Mouse (Mus musculus) neural tube, embryonic 12.5 days (tissue): ENCODE data around the gene Dynll1. TPM values are rescaled to one million over a fixed set of nuclear protein-coding genes. Genes with fewer than 3 reads are reported as not detected.

Experiments used
- ATAC-seq: fragments of 200-750 bp; cut with Nextera tagmentation; 2 replicates; pipeline ENCODE4 v1.8.0; 2017; ENCODE audit warnings: low read depth, mild to moderate bottlenecking, moderate TSS enrichment, moderate library complexity; ENCODE audit not compliant: low FRiP score
- H3K27ac ChIP-seq: fragments of 300-500 bp; sonication (generic); 2 replicates; pipeline ENCODE4 v1.5.1; 2016
- H3K27me3 ChIP-seq: fragments of 300-500 bp; sonication (generic); replicated peaks from 2 replicates; pipeline ENCODE4 v1.6.1; 2016; ENCODE audit warnings: mild to moderate bottlenecking
- H3K36me3 ChIP-seq: fragments of 300-500 bp; sonication (generic); 2 replicates; pipeline ENCODE4 v1.6.1; 2016; ENCODE audit warnings: mild to moderate bottlenecking
- H3K4me1 ChIP-seq: fragments of 300-500 bp; sonication (generic); 2 replicates; pipeline ENCODE4 v1.6.1; 2016
- H3K4me2 ChIP-seq: fragments of 300-500 bp; sonication (generic); replicated peaks from 2 replicates; pipeline ENCODE4 v1.6.1; 2016; ENCODE audit warnings: mild to moderate bottlenecking
- H3K4me3 ChIP-seq: fragments of 300-500 bp; sonication (generic); 2 replicates; pipeline ENCODE4 v1.5.1; 2016
- H3K9ac ChIP-seq: fragments of 300-500 bp; sonication (generic); 2 replicates; pipeline ENCODE4 v1.6.1; 2016; ENCODE audit warnings: mild to moderate bottlenecking
- H3K9me3 ChIP-seq: fragments of 300-500 bp; sonication (generic); 2 replicates; pipeline ENCODE4 v1.6.1; 2016; ENCODE audit warnings: mild to moderate bottlenecking
- WGBS: fragments of 180-500 bp; shearing (Covaris S2); methylation state at CpG from one replicate; pipeline ENCODE4 v1.1.7; 2016; 5-methylcytosine and 5-hydroxymethylcytosine counted together
- polyA plus RNA-seq: library from polyadenylated mRNA; unstranded; fragments of >200 nt; fragmentation: Nextera tagmentation; extraction: Ambion mirVana; gene quantifications from 2 replicates; pipeline ENCODE4 v1.2.1, GENCODE M21; 2016

Gene Dynll1
- 1,356 and 1,433 TPM in 2 replicates for polyA plus RNA-seq

GRCm38 (mm10) chr5:115300792-115301614 is at the start of gene Dynll1:
TSS of gene Dynll1 (minus strand) at chr5:115300999.
- Histone ChIP-seq H3K4me3 (peak within 1 kb of the TSS; percentile 94), H3K36me3 (peaks cover 29% of the 10 kb centered on the region), H3K9me3 (no peaks in the 10 kb centered on the region), H3K4me2 (peak within 1 kb of the TSS; percentile 63), H3K9ac (peak within 1 kb of the TSS; percentile 89), H3K27me3 (no peaks in the 10 kb centered on the region), H3K4me1 (peaks cover 22% of the 10 kb centered on the region), H3K27ac (peak within 1 kb of the TSS; percentile 86)
- peak; percentile 97 for ATAC-seq
- WGBS = under 1% methylated on average over 66 of the region's 66 CpGs

- H3K36me3 ChIP-seq = peaks cover 21% of the 10 kb centered on the region
- peak overlapping the region; percentile 95 for H3K4me2 ChIP-seq
- H3K4me3 ChIP-seq = peak overlapping the region; percentile 98
- WGBS = 1% methylated on average over 18 of the region's 18 CpGs
- no peaks in the 10 kb centered on the region for H3K27me3 ChIP-seq
- peak overlapping the region; percentile 70 for H3K9ac ChIP-seq
- H3K9me3 ChIP-seq = no peaks in the 10 kb centered on the region
- H3K4me1 ChIP-seq = peaks cover 12% of the 10 kb centered on the region
- ATAC-seq = peak; percentile 22; the same call in 1 of the 2 replicates
- peak overlapping the region; percentile 37; the same call in 1 of the 2 replicates for H3K27ac ChIP-seq
Observed at GRCm38 (mm10) chr5:115349225-115349555, 48.4 kb upstream of the Dynll1 start.

- WGBS = under 1% methylated on average over 73 of the region's 74 CpGs
- H3K9me3 ChIP-seq = no peaks in the 10 kb centered on the region
- H3K36me3 ChIP-seq = peaks cover 26% of the 10 kb centered on the region
- H3K4me3 ChIP-seq = peak within 1 kb of the TSS; percentile 98
- peaks cover 12% of the 10 kb centered on the region for H3K4me1 ChIP-seq
- no peaks in the 10 kb centered on the region for H3K27me3 ChIP-seq
- peak within 1 kb of the TSS; percentile 95 for H3K4me2 ChIP-seq
- H3K9ac ChIP-seq = peak within 1 kb of the TSS; percentile 89
- H3K27ac ChIP-seq = peak within 1 kb of the TSS; percentile 37; the same call in 1 of the 2 replicates
- ATAC-seq = peak; percentile 91
Observed at GRCm38 (mm10) chr5:115348546-115349224, 47.9 kb upstream of the Dynll1 start, which contains the start of gene Cox6a1. TSS of gene Cox6a1 (minus strand) at chr5:115348981.

GRCm38 (mm10) chr5:115347564-115347963 is 46.8 kb upstream of the Dynll1 start:
- Histone ChIP-seq H3K9me3 (no peaks in the 10 kb centered on the region), H3K4me2 (peak overlapping the region; percentile 95), H3K27ac (no peak overlapping the region), H3K9ac (0 out of 2 replicates have a peak overlapping the region, but pooled peaks have one; percentile 26), H3K4me1 (peaks cover 12% of the 10 kb centered on the region), H3K27me3 (no peaks in the 10 kb centered on the region), H3K36me3 (peaks cover 37% of the 10 kb centered on the region), H3K4me3 (peak overlapping the region; percentile 98)
- ATAC-seq = no peak
- 4% methylated on average over 5 of the region's 5 CpGs for WGBS

- peak overlapping the region; percentile 78 for H3K4me3 ChIP-seq
- no peaks in the 10 kb centered on the region for H3K9me3 ChIP-seq
- H3K27me3 ChIP-seq = no peaks in the 10 kb centered on the region
- WGBS = 12% methylated on average over 36 of the region's 36 CpGs
- H3K36me3 ChIP-seq = peaks cover 51% of the 10 kb centered on the region
- peak overlapping the region; percentile 76 for H3K9ac ChIP-seq
- H3K4me1 ChIP-seq = peaks cover 18% of the 10 kb centered on the region
- ATAC-seq = 0 out of 2 replicates have a peak, but pooled peaks have one; percentile 25
- peak overlapping the region; percentile 61 for H3K4me2 ChIP-seq
- H3K27ac ChIP-seq = 0 out of 2 replicates have a peak overlapping the region, but pooled peaks have one; percentile 57
Observed at GRCm38 (mm10) chr5:115341314-115342165, 40.7 kb upstream of the Dynll1 start.

- Histone ChIP-seq H3K4me3 (peak within 1 kb of the TSS; percentile 78), H3K4me2 (peak within 1 kb of the TSS; percentile 61), H3K36me3 (peaks cover 53% of the 10 kb centered on the region), H3K27me3 (no peaks in the 10 kb centered on the region), H3K9ac (peak within 1 kb of the TSS; percentile 76), H3K9me3 (no peaks in the 10 kb centered on the region), H3K4me1 (peaks cover 18% of the 10 kb centered on the region), H3K27ac (peak within 1 kb of the TSS; percentile 57; the same call in 1 of the 2 replicates)
- under 1% methylated on average over 62 of the region's 62 CpGs for WGBS
- peak; percentile 91 for ATAC-seq
Observed at GRCm38 (mm10) chr5:115340577-115341313, 39.9 kb upstream of the Dynll1 start, which contains the start of the genes Gatc and Triap1. TSS of gene Gatc (minus strand) at chr5:115341178. TSS of gene Triap1 (plus strand) at chr5:115341225.

GRCm38 (mm10) chr5:115340007-115340406 is 39.2 kb upstream of the Dynll1 start:
- Histone ChIP-seq H3K9ac (no peak overlapping the region), H3K4me3 (no peak overlapping the region), H3K4me2 (peak overlapping the region; percentile 61), H3K9me3 (no peaks in the 10 kb centered on the region), H3K4me1 (peaks cover 18% of the 10 kb centered on the region), H3K36me3 (peaks cover 51% of the 10 kb centered on the region), H3K27me3 (no peaks in the 10 kb centered on the region), H3K27ac (no peak overlapping the region)
- 28% methylated on average over 7 of the region's 7 CpGs for WGBS
- no peak for ATAC-seq

- Histone ChIP-seq H3K4me1 (peaks cover 15% of the 10 kb centered on the region), H3K27me3 (no peaks in the 10 kb centered on the region), H3K4me2 (no peak overlapping the region), H3K9ac (no peak overlapping the region), H3K27ac (no peak overlapping the region), H3K36me3 (peaks cover 77% of the 10 kb centered on the region), H3K4me3 (no peak overlapping the region), H3K9me3 (no peaks in the 10 kb centered on the region)
- 88% methylated on average over 3 of the region's 3 CpGs for WGBS
- no peak for ATAC-seq
Observed at GRCm38 (mm10) chr5:115333626-115334025, 32.8 kb upstream of the Dynll1 start.

GRCm38 (mm10) chr5:115330955-115331354 is 30.2 kb upstream of the Dynll1 start:
- no peak for ATAC-seq
- WGBS = 89% methylated on average over 9 of the region's 9 CpGs
- Histone ChIP-seq H3K36me3 (peaks cover 61% of the 10 kb centered on the region), H3K4me1 (peaks cover 26% of the 10 kb centered on the region), H3K27ac (no peak overlapping the region), H3K4me3 (no peak overlapping the region), H3K4me2 (no peak overlapping the region), H3K9me3 (no peaks in the 10 kb centered on the region), H3K9ac (no peak overlapping the region), H3K27me3 (no peaks in the 10 kb centered on the region)

GRCm38 (mm10) chr5:115327610-115328548 is 27.1 kb upstream of the Dynll1 start:
- Histone ChIP-seq H3K4me2 (peak overlapping the region; percentile 72), H3K27ac (peak overlapping the region; percentile 9; the same call in 1 of the 2 replicates), H3K4me1 (peaks cover 26% of the 10 kb centered on the region), H3K27me3 (no peaks in the 10 kb centered on the region), H3K9me3 (no peaks in the 10 kb centered on the region), H3K4me3 (peak overlapping the region; percentile 91), H3K36me3 (peaks cover 32% of the 10 kb centered on the region), H3K9ac (peak overlapping the region; percentile 88)
- ATAC-seq = peak; percentile 7; the same call in 1 of the 2 replicates
- 1% methylated on average over 55 of the region's 55 CpGs for WGBS
